In the genomic region with DNA sequence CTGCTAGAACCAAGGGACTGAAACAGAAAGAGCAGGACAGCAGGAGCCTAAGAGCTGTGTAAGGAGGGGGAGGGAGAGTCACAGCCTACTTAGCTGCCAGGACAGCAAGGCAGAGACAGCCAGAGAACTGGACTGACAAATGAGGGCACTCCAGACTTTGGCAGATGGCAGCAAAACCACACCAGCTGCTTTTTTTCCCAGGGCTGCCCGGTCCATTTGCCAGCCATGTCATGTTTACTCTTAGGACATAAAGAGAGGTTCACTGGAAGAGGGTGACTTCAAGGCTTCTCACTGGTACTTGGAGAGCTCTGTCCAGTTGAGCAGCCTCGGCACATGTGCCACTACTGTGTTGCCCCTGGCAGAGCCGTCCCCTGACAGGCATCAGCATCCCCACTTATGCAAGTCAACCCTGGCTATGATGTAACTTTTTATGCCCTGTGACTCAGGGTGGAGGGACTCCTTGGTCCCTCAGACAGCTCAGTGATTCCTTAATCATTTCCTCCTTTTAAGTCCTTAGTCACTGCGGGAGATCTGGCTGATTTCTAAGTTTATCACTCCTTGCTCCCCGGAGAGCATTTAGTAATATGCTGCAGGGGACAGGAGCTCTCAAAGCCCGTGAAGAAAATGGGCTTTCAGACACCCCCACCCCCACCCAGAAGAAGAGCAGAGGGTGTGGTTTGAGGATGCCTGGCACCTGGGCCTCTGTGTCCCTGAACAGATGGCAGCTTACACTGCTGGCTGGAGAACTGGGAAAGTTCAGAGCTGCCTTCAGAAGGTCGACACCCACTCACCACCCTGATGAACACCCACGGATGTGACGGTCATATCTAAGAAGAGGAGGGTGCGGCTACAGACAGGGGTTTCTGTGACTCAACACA, we compare ENCODE assay signal across 7 mouse cellular contexts. TPM values are rescaled to one million over a fixed set of nuclear protein-coding genes. Genes with fewer than 3 reads are reported as not detected.
DNase-seq lines count a peak whose midpoint lies in the region; ATAC-seq and TF ChIP-seq lines count a peak whose summit lies in the region.

No protein-coding gene starts in this region.

- ATAC-seq in hematopoietic stem cell, adult 5-6 weeks (replicated peaks in 1 of 2; ENCODE audit: insufficient read depth in 1 of 2, low FRiP score in 2 of 2, low TSS enrichment in 1 of 2, low read depth in 1 of 2, poor library complexity in 2 of 2, severe bottlenecking in 2 of 2) = peak; percentile 62 to 81
- peak; percentile 73 for ATAC-seq in neural tube, embryonic 15.5 days (ENCODE audit: low FRiP score)

- no peak for TF ChIP-seq CTCF in left cerebral cortex, adult 2 months (IDR thresholded peaks at IDR 0.05)

- 28% methylated on average over 10 of the region's 10 CpGs for WGBS in neural tube, embryonic 15.5 days

- peaks cover 3% of the 10 kb centered on the region; the same call in 1 of the 2 replicates for H3K27me3 ChIP-seq in neural tube, embryonic 15.5 days (replicated peaks)

- no peak overlapping the region for H3K27ac ChIP-seq in left cerebral cortex, adult 2 months
- H3K27ac ChIP-seq in neural tube, embryonic 15.5 days (replicated peaks) = 0 out of 2 replicates have a peak overlapping the region, but pooled peaks have one; percentile 15

- H3K4me3 ChIP-seq in left cerebral cortex, adult 2 months = no peak overlapping the region
- H3K4me3 ChIP-seq in neural tube, embryonic 15.5 days (replicated peaks) = no peak overlapping the region

- DNase-seq in left cerebral cortex, postnatal 14 days (ENCODE audit: low spot score in 2 of 2) = peak; percentile 33 to 46
- DNase-seq in left cerebral cortex, adult 2 months (ENCODE audit: extremely low spot score in 1 of 2, low spot score in 2 of 2) = no peak
- peak; percentile 52 for DNase-seq in cerebellum, adult 11 months
- DNase-seq in urinary bladder, postnatal 14 days (ENCODE audit: low spot score) = no peak
- DNase-seq in gastrocnemius, postnatal 36 days = no peak

- H3K4me1 ChIP-seq in neural tube, embryonic 15.5 days = peaks cover 13% of the 10 kb centered on the region

- H3K9ac ChIP-seq in neural tube, embryonic 15.5 days (replicated peaks) = no peak overlapping the region

- intact Hi-C loops in left cerebral cortex, postnatal 14 days (cut with DNase I) = no loop called here
- intact Hi-C loops in left cerebral cortex, adult 2 months (cut with DNase I) = no loop called here
- intact Hi-C loops in gastrocnemius, postnatal 36 days (cut with DNase I) = no loop called here

- no peaks in the 10 kb centered on the region for H3K9me3 ChIP-seq in neural tube, embryonic 15.5 days (replicated peaks)

- no peak overlapping the region for H3K4me2 ChIP-seq in neural tube, embryonic 15.5 days

- H3K36me3 ChIP-seq in neural tube, embryonic 15.5 days = no peaks in the 10 kb centered on the region

RNA-seq across cellular contexts. Expression of gene Dnah14, which starts 23.6 kb away (rescaled TPM):
- 1 to 10 TPM; 1.3 to 2.2 TPM for total RNA-seq in left cerebral cortex, postnatal 14 days (2021)
- total RNA-seq in left cerebral cortex, adult 2 months (2021) = 1 to 10 TPM in 1 of 2 experiments, under 1 TPM in 1; 0.49 to 1.4 TPM
- total RNA-seq in hematopoietic stem cell, adult 5-6 weeks (2017) = 0.56 and 8.0 TPM in 2 replicates
- 0.29 and 0.61 TPM in 2 replicates for polyA plus RNA-seq in neural tube, embryonic 15.5 days (2015; fragmentation: Nextera tagmentation; extraction: Ambion mirVana)
- total RNA-seq in gastrocnemius, postnatal 36 days (2021) = under 1 TPM; 0.30 to 0.36 TPM

RNA-seq across cellular contexts. Expression of gene Ccdc121, which starts 41.5 kb away (rescaled TPM):
- under 1 TPM; 0.20 to 0.23 TPM for total RNA-seq in left cerebral cortex, postnatal 14 days (2021)
- total RNA-seq in left cerebral cortex, adult 2 months (2021) = under 1 TPM in 1 of 2 experiments, not detected in 1; 0.37 TPM
- total RNA-seq in hematopoietic stem cell, adult 5-6 weeks (2017) = not detected in 2 replicates
- polyA plus RNA-seq in neural tube, embryonic 15.5 days (2015; fragmentation: Nextera tagmentation; extraction: Ambion mirVana) = not detected in 2 replicates
- total RNA-seq in gastrocnemius, postnatal 36 days (2021) = not detected

Comparison
In these comparisons a context has a peak if more than half of its experiments do, and no peak if none do; other contexts are left out.
1. DNase-seq: peak in left cerebral cortex, postnatal 14 days (2 of 2) and cerebellum, adult 11 months (single experiment); none in left cerebral cortex, adult 2 months (0 of 2), urinary bladder, postnatal 14 days (single experiment) and gastrocnemius, postnatal 36 days (0 of 2).